Mouse (Mus musculus) adrenal gland, postnatal 14 days (tissue): ENCODE measurements around the gene Ppp1r26. TPM values are rescaled to one million over a fixed set of nuclear protein-coding genes. Genes with fewer than 3 reads are reported as not detected.

Source experiments
- DNase-seq: peaks from one replicate; pipeline ENCODE4 v3.0.0; 2021; ENCODE audit warnings: mixed read lengths
- total RNA-seq: library from RNA; stranded (reverse); gene quantifications from 2 replicates; pipeline ENCODE4 v1.2.3, GENCODE M21; 2021

Ppp1r26 gene
- total RNA-seq, 1 experiment from 2014 or later, result 5.9 TPM

DNA sequence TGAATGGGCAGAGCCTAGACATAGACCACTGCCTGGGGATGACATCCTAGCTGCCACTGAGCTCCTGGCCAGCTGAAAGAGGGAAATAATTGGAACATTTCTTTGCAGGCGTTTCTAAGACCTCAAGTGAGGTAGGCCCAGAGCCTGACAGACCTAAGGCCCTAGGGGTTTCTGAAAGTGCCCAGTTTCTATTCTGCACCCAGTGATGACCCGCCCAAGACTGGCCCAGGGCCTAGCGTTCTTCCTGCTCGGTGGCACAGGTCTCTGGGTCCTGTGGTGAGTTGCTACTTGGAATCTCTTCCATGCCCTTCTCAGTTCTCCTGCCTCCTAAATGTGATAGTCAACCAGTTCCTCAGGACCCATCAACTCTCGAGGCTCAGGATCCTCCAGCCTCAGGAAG, 51.0 kb downstream of the Ppp1r26 start:
- no peak for DNase-seq

- no peak for DNase-seq
These were observed 51.8 kb downstream of the Ppp1r26 start for GRCm38 (mm10) chr2:28498431-28498830.

- DNase-seq, result no peak
These were observed 56.4 kb downstream of the Ppp1r26 start for GRCm38 (mm10) chr2:28502987-28503386.

DNA sequence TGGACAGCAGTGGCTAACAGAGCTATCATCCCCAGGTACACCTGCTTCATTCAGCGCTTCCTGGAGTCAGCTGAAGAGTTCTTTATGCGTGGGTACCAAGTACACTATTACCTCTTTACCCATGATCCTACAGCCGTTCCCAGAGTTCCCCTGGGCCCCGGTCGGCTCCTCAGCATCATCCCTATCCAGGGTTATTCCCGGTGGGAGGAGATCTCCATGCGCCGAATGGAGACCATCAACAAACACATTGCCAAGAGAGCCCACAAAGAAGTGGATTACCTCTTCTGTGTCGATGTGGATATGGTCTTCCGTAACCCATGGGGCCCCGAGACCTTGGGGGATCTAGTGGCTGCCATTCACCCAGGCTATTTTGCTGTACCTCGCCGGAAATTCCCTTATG, 58.1 kb downstream of the Ppp1r26 start:
- DNase-seq, result no peak

Other genes with a start within 250 kb of the Ppp1r26 start
- 0.93 TPM in 1 of 2 replicates, not detected in the other for gene 1700007K13Rik, start 19.5 kb downstream of the Ppp1r26 start, total RNA-seq
- gene Mrps2, start 21.3 kb downstream of the Ppp1r26 start, total RNA-seq, result 70.8 and 73.7 TPM in 2 replicates
- gene Gbgt1, start 50.1 kb downstream of the Ppp1r26 start, total RNA-seq, result 3.3 and 5.1 TPM in 2 replicates
- 1.1 and 3.2 TPM in 2 replicates for gene Gm10134, start 59.3 kb downstream of the Ppp1r26 start, total RNA-seq
- 27.0 and 35.9 TPM in 2 replicates for gene Ralgds, start 66.3 kb downstream of the Ppp1r26 start, total RNA-seq
- 0.15 TPM in 1 of 2 replicates, not detected in the other for gene Cel, start 116.6 kb downstream of the Ppp1r26 start, total RNA-seq
- gene Gtf3c5, start 137.0 kb downstream of the Ppp1r26 start, total RNA-seq, result 18.7 and 18.9 TPM in 2 replicates
- 2.1 TPM in 1 of 2 replicates, not detected in the other for gene Gfi1b, start 175.2 kb downstream of the Ppp1r26 start, total RNA-seq
- gene Tsc1, start 194.4 kb downstream of the Ppp1r26 start, total RNA-seq, result 16.5 and 19.3 TPM in 2 replicates